Mouse (Mus musculus): ENCODE measurements at regions not wholly inside any gene's neighbourhood (a gene's known extent, or its start where the extent isn't known, plus 50 kb on each side); places are given as distances from the start of the nearest gene placed in this dataset.

DNA sequence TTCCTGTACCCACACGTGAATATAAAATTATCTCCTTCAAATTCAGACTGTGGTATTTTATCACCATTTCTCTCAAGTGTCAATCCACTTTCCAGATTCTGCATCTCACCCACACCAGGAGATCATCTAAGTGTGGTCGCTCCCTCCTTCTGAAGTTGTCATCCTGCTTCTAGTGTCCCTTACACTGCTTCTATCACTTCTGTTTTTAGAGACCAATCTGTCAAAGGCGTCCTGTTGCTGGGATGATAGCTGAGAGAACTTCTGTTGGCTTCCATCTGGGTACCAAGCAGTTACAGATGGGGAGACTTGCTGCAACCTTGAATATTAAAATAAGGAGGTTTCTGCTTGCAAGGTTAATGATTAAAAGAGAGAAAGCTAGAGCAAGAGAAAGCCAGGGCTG lies 1111.2 kb upstream of the Lrrc6 start:
- no peak for TF ChIP-seq POLR2A (IDR thresholded peaks at IDR 0.05; ENCODE audit: borderline replicate concordance, low read depth, low read length)
- no peak for TF ChIP-seq CTCF (IDR thresholded peaks at IDR 0.05; ENCODE audit: low read depth, low read length)
